Mouse (Mus musculus): Measurements from ENCODE around the gene L3mbtl3. TPM values are rescaled to one million over a fixed set of nuclear protein-coding genes. Genes with fewer than 3 reads are reported as not detected.

The L3mbtl3 gene
- total and polyA plus RNA-seq, 2 experiments from 2014 or later, result 15.7 to 31.4 TPM

GRCm38 (mm10) chr10:26374436-26375311 lies 1.1 kb downstream of the L3mbtl3 start:
- TF ChIP-seq CTCF (IDR thresholded peaks at IDR 0.05; ENCODE audit: low read depth), result no peak
- Histone ChIP-seq H3K4me1 (ENCODE audit: insufficient read depth, low read length) (0 out of 2 replicates have a peak, but pooled peaks cover 2% of the 10 kb centered on the region), H3K27me3 (ENCODE audit: insufficient read depth, low read length) (no peaks in the 10 kb centered on the region), H3K4me2 (ENCODE audit: low read depth, low read length) (peak overlapping the region; percentile 76), H3K36me3 (ENCODE audit: insufficient read depth, low read length) (no peaks in the 10 kb centered on the region), H3K9ac (replicated peaks; ENCODE audit: low read length) (peak overlapping the region; percentile 80), H3K9me3 (ENCODE audit: low read length) (no peaks in the 10 kb centered on the region), H3K27ac (peak overlapping the region; percentile 91), H3K4me3 (ENCODE audit: low read length) (peak overlapping the region; percentile 86)
- ATAC-seq (peak; percentile 74), DNase-seq (ENCODE audit: low spot score) (peak; percentile 74)
- under 1% methylated on average over 55 of the region's 101 CpGs for WGBS

DNA sequence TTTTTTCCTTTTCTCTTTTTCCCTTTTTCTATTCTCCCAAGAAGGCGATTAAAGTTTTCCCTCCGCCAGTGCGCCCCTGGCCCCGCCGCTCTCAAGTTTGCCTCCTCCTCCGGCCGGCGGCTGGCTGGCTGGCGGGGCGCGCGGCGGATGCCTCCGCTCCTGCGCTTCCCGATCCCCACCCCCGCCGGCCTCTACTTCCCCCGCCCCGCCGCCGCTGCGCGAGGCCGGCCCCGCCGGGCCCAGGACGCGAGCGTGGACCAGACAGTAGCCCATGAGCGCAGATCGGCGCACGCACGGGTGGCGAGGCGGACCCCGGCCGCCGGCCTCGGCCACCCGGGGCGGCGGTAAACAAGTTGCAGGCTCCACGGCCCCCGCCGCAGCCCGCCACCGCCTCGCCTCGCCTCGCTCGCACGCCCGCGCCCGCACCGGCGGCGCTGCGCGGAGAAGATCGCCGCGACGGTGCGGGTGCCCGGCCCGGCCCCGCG lies 1.8 kb downstream of the L3mbtl3 start:
- TF ChIP-seq CTCF (IDR thresholded peaks at IDR 0.05; ENCODE audit: low read depth), result no peak
- H3K4me1 ChIP-seq (ENCODE audit: insufficient read depth, low read length), result 0 out of 2 replicates have a peak, but pooled peaks cover 2% of the 10 kb centered on the region
- peak overlapping the region; percentile 91 for H3K27ac ChIP-seq
- H3K4me3 ChIP-seq (ENCODE audit: low read length), result peak overlapping the region; percentile 86
- peak overlapping the region; percentile 76 for H3K4me2 ChIP-seq (ENCODE audit: low read depth, low read length)
- H3K9me3 ChIP-seq (ENCODE audit: low read length), result no peaks in the 10 kb centered on the region
- H3K36me3 ChIP-seq (ENCODE audit: insufficient read depth, low read length), result no peaks in the 10 kb centered on the region
- H3K27me3 ChIP-seq (ENCODE audit: insufficient read depth, low read length), result no peaks in the 10 kb centered on the region
- WGBS, result under 1% methylated on average over 67 of the region's 71 CpGs
- ATAC-seq, result peak; percentile 62
- peak; percentile 73 for DNase-seq (ENCODE audit: low spot score)
- peak overlapping the region; percentile 80 for H3K9ac ChIP-seq (replicated peaks; ENCODE audit: low read length)

- Histone ChIP-seq H3K36me3 (ENCODE audit: insufficient read depth, low read length) (no peaks in the 10 kb centered on the region), H3K4me1 (ENCODE audit: insufficient read depth, low read length) (0 out of 2 replicates have a peak, but pooled peaks cover 2% of the 10 kb centered on the region), H3K4me3 (ENCODE audit: low read length) (peak overlapping the region; percentile 86), H3K9ac (replicated peaks; ENCODE audit: low read length) (peak overlapping the region; percentile 80), H3K27me3 (ENCODE audit: insufficient read depth, low read length) (no peaks in the 10 kb centered on the region), H3K27ac (peak overlapping the region; percentile 91), H3K9me3 (ENCODE audit: low read length) (no peaks in the 10 kb centered on the region), H3K4me2 (ENCODE audit: low read depth, low read length) (peak overlapping the region; percentile 76)
- peak; percentile 79 for TF ChIP-seq CTCF (IDR thresholded peaks at IDR 0.05; ENCODE audit: low read depth)
- DNase-seq (ENCODE audit: low spot score) (peak; percentile 94), ATAC-seq (peak; percentile 6; the same call in 1 of the 2 replicates)
- under 1% methylated on average over 51 of the region's 51 CpGs for WGBS
These were observed 2.5 kb downstream of the L3mbtl3 start for GRCm38 (mm10) chr10:26372940-26373931.

DNA sequence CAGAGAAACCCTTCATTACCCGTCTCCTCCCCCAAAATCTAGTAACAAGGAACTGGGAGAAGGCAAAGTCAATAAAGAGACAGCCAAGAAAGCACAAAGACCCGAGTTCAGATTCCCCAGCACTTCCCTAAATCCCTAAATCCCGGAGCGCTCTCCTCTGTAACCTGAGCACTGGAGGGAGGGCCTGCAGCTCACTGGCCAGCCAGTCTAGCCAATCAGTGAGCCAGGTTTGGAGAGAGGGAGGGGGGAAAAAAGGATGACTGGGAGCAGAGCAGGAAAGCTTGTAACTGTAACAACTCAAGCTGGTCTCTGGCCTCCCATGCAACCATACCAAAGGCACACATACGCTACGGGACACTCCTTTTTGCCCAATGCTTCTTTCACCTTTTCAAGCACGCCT lies 4.4 kb downstream of the L3mbtl3 start:
- Histone ChIP-seq H3K27me3 (ENCODE audit: insufficient read depth, low read length) (no peaks in the 10 kb centered on the region), H3K4me3 (ENCODE audit: low read length) (no peak overlapping the region), H3K4me1 (ENCODE audit: insufficient read depth, low read length) (0 out of 2 replicates have a peak, but pooled peaks cover 1% of the 10 kb centered on the region), H3K36me3 (ENCODE audit: insufficient read depth, low read length) (no peaks in the 10 kb centered on the region), H3K4me2 (ENCODE audit: low read depth, low read length) (no peak overlapping the region), H3K9me3 (ENCODE audit: low read length) (no peaks in the 10 kb centered on the region), H3K9ac (replicated peaks; ENCODE audit: low read length) (no peak overlapping the region), H3K27ac (no peak overlapping the region)
- 69% methylated on average over 7 of the region's 7 CpGs for WGBS
- DNase-seq (ENCODE audit: low spot score) (no peak), ATAC-seq (no peak)
- TF ChIP-seq CTCF (IDR thresholded peaks at IDR 0.05; ENCODE audit: low read depth), result no peak

DNA sequence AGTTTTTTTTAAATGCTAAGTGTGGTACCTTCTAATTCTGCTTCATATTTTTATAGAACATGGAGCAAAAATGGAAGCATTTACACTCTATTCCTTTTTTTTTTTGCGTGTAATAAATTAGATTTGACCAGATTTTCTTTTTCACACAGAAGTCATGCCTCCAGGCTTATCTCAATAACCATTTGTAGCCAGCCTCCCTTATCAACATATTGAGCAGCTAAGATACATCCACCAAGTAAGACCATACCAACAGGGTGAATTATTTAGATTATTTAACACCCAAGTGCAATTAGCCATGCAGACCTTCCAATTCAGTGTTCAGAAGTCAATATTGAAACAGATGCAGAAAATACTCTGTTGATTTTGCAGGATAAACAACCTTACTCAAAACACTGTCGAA lies 10.8 kb downstream of the L3mbtl3 start:
- Histone ChIP-seq H3K27ac (no peak overlapping the region), H3K9me3 (ENCODE audit: low read length) (no peaks in the 10 kb centered on the region), H3K4me2 (ENCODE audit: low read depth, low read length) (no peak overlapping the region), H3K4me1 (ENCODE audit: insufficient read depth, low read length) (no peaks in the 10 kb centered on the region), H3K9ac (replicated peaks; ENCODE audit: low read length) (no peak overlapping the region), H3K27me3 (ENCODE audit: insufficient read depth, low read length) (no peaks in the 10 kb centered on the region), H3K4me3 (ENCODE audit: low read length) (no peak overlapping the region), H3K36me3 (ENCODE audit: insufficient read depth, low read length) (no peaks in the 10 kb centered on the region)
- WGBS, result 93% methylated on average over 2 of the region's 2 CpGs
- TF ChIP-seq CTCF (IDR thresholded peaks at IDR 0.05; ENCODE audit: low read depth), result no peak
- ATAC-seq, result no peak
- no peak for DNase-seq (ENCODE audit: low spot score)

DNA sequence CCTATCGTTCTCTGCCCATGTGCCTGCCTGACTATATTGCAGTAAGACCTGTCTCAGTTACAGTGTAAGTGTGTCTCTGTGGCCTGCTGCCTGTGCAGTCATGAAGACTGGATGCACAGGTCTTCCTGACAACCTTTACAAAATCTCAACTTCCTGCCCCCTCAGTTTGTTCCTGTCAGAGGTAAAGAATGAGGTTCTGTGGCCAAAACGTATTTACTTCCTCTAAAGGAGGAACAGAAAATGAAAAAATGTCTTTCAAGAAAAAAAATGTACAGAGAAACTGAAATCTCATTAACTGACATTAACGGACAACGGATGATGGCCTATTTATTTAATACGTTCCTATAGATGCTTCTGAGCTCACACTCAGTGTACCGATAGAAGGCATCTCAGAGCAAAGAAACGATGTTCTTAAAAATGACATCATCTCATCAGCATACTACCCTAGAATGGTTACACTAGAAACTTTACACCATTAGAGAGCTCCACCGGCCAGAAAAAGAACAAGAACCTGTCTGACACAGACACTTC lies 11.4 kb downstream of the L3mbtl3 start:
- Histone ChIP-seq H3K27ac (no peak overlapping the region), H3K9ac (replicated peaks; ENCODE audit: low read length) (no peak overlapping the region), H3K36me3 (ENCODE audit: insufficient read depth, low read length) (no peaks in the 10 kb centered on the region), H3K4me3 (ENCODE audit: low read length) (no peak overlapping the region), H3K4me2 (ENCODE audit: low read depth, low read length) (no peak overlapping the region), H3K4me1 (ENCODE audit: insufficient read depth, low read length) (no peaks in the 10 kb centered on the region), H3K27me3 (ENCODE audit: insufficient read depth, low read length) (no peaks in the 10 kb centered on the region), H3K9me3 (ENCODE audit: low read length) (no peaks in the 10 kb centered on the region)
- 72% methylated on average over 8 of the region's 8 CpGs for WGBS
- ATAC-seq (no peak), DNase-seq (ENCODE audit: low spot score) (no peak)
- no peak for TF ChIP-seq CTCF (IDR thresholded peaks at IDR 0.05; ENCODE audit: low read depth)

Measured in hindbrain, postnatal 0 days (tissue).